Mouse (Mus musculus) gastrocnemius, postnatal 36 days (tissue): ENCODE measurements around the gene 1700022I11Rik. TPM values are rescaled to one million over a fixed set of nuclear protein-coding genes. Genes with fewer than 3 reads are reported as not detected.
"Not testable (repeated sequence)": the region's sequence is repeated elsewhere in the genome, so short reads cannot be mapped to it uniquely, and the experiment has no call there.

Source experiments
- DNase-seq, 2 experiments: peaks; one replicate each; pipeline ENCODE4 v3.0.0; 2022
- intact Hi-C: fragments of 180-260 bp; cut with DNase I; formaldehyde crosslinking; loops from one replicate; pipeline ENCODE4 v1.15.1; 2025
- total RNA-seq, 2 experiments: library from RNA; stranded (reverse); gene quantifications; 2 replicates each; pipeline ENCODE4 v1.2.3; 2021

The 1700022I11Rik gene
- total RNA-seq, 2 experiments from 2014 or later = not detected

DNA sequence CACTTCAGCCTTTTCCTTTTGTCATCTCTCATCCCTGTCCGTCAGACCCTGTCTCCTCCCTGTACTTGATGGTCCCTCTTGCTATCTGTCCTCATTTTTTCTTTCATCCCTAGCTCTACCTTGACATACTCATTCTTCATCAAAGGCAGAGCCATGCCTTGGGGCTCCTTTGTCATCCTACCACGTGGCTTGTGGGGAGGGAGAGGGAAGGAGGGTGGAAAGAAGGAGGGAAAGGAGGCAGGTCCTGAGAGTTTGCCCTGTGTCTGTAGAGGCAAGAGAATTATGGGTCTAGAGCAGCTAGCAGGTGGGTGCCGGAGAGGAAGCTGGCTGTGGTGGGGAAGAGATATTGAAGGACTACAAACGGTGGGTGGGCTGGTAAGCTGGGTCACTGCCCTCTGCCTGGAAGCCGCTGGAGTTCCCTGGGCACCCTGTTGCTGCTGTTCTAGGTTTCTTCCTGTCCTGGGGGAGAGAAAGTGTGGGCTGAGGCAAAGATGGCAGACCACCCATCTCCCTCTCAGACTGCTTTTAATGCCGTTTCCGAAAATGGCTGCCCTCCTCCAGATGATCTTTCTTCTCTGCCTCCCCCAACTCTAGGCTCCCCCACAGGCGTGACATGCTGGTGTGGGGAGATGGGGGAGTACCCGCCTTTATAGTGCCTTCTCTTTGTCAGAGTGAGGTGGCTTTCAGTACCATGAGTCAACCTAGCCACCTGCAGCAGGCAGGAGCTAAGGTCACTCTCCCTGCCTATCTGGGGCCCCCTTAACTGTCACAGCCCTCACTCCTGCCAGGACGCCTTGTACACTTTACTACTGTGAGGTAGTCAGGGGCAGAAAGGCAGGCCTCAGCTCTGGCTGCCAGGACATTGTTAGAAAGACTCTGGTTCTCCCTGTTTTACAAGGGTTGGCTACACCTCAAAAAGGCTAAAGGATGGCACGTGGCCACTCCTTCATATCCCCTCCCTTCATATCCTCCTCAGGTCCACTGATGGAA lies 17.9 kb upstream of the 1700022I11Rik start:
- intact Hi-C loops = no loop called here
- no peak for DNase-seq

- peak; percentile 69 to 73 for DNase-seq
- intact Hi-C loops = no loop called here
Observed at GRCm38 (mm10) chr4:42952563-42952962, 16.8 kb upstream of the 1700022I11Rik start.

- DNase-seq = peak; percentile 60 to 74
- intact Hi-C loops = no loop called here
Observed at GRCm38 (mm10) chr4:42953435-42954094, 15.8 kb upstream of the 1700022I11Rik start.

DNA sequence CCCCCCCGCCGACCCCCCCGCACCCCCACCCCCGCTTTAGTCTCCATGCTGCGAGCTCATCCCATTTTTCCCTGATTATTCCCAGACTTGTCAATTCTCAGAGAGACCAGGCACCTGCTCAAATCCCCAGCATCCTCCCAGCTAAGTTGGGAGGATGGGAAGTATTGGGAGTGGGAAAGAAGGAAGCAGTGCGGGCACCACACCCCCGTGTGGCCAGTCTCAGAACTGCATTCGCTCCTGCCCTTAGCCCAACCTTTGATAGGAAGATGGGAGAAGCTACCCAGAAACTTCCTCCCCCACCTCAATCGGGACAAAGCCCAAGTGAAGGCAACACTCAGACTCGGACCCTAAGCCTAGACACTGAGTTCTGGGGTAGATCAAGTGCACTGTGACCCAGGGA lies 15.1 kb upstream of the 1700022I11Rik start:
- peak; percentile 70 to 79 for DNase-seq
- intact Hi-C loops = no loop called here

- intact Hi-C loops = no loop called here
- no peak for DNase-seq
Observed at GRCm38 (mm10) chr4:42955200-42955599, 14.2 kb upstream of the 1700022I11Rik start.

DNA sequence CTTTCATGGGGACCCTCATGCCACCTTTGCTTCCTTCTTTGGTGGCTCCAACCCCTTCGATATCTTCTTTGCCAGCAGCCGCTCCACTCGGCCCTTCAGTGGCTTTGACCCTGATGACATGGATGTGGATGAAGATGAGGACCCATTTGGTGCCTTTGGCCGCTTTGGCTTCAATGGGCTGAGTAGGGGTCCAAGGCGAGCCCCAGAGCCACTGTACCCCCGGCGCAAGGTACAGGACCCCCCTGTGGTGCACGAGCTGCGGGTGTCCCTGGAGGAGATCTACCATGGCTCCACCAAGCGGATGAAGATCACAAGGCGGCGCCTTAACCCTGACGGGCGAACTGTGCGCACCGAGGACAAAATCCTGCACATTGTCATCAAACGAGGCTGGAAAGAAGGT lies 12.8 kb upstream of the 1700022I11Rik start:
- intact Hi-C loops = no loop called here
- no peak for DNase-seq

DNA sequence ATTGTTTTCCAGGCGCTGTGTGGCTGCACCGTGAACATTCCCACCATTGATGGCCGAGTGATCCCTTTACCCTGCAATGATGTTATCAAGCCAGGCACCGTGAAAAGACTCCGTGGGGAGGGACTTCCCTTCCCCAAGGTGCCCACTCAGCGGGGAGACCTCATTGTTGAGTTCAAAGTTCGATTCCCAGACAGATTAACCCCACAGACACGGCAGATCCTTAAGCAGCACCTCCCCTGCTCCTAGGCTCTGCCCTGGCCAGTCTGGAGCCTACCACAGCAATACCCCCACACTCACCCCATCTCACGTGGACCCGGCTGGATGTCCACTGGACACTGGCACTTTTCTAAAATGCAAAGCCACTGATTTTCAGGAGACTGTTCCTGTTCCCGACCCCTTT lies 12.1 kb upstream of the 1700022I11Rik start:
- no peak for DNase-seq

GRCm38 (mm10) chr4:42957979-42958378 lies 11.4 kb upstream of the 1700022I11Rik start:
- no peak for DNase-seq
- intact Hi-C loops = no loop called here

More for the DNA sequence above, 12.1 kb upstream of the 1700022I11Rik start:
- intact Hi-C loops = no loop called here

GRCm38 (mm10) chr4:42958942-42959341 lies 10.5 kb upstream of the 1700022I11Rik start:
- DNase-seq = no peak
- intact Hi-C loops = no loop called here

GRCm38 (mm10) chr4:42959382-42959781 lies 10.0 kb upstream of the 1700022I11Rik start:
- intact Hi-C loops = no loop called here
- no peak for DNase-seq

GRCm38 (mm10) chr4:42961592-42961991 lies 7.8 kb upstream of the 1700022I11Rik start:
- peak; percentile 35 to 51 for DNase-seq
- intact Hi-C loops = no loop called here

GRCm38 (mm10) chr4:42963480-42963879 lies 5.9 kb upstream of the 1700022I11Rik start:
- no peak for DNase-seq
- intact Hi-C loops = no loop called here

GRCm38 (mm10) chr4:42965039-42965719 lies 4.2 kb upstream of the 1700022I11Rik start:
- intact Hi-C loops = loop anchor here (1.0 kb wide), 1 partner anchor 87 kb away; no protein-coding TSS in a partner anchor
- no peak for DNase-seq

- no peak for DNase-seq
- intact Hi-C loops = no loop called here
Observed at GRCm38 (mm10) chr4:42972952-42973351, 3.5 kb downstream of the 1700022I11Rik start.

DNA sequence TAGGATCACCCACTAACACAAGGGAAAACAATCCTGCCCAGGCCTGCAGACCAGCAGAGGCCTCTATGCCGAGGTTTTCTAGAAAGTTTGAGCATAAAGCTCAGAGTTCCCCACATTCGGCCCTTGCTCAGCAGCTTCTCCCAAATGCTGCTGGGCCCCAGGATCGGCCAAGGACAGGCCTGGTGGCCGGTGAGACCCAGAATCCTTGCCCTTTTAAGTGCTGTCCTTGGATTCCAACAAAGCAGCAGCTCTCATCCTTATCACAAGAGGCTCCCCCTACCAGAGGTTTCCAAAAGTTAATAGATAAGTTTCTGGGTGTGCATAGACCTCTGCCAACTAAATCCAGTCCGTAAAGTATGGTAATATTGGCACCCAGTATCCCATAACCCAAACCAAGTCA lies 4.5 kb downstream of the 1700022I11Rik start:
- no peak for DNase-seq
- intact Hi-C loops = no loop called here

DNA sequence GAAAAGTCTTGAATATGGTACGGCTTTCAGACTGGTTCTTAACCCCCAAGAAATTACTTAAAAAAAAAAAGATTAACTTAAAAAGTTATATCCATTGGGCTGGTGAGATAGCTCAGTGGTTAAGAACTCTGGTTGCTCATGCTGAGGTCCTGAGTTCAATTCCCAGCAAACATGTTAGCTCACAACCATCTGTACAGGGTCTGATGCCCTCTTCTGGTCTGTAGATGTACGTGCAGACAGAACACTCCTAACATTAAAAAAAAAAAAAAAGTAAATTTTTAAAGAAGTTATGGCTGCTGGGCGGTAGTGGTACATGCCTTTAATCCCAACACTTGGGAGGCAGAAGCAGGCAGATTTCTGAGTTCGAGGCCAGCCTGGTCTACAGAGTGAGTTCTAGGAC lies 8.7 kb downstream of the 1700022I11Rik start:
- intact Hi-C loops = no loop called here
- no peak for DNase-seq

DNA sequence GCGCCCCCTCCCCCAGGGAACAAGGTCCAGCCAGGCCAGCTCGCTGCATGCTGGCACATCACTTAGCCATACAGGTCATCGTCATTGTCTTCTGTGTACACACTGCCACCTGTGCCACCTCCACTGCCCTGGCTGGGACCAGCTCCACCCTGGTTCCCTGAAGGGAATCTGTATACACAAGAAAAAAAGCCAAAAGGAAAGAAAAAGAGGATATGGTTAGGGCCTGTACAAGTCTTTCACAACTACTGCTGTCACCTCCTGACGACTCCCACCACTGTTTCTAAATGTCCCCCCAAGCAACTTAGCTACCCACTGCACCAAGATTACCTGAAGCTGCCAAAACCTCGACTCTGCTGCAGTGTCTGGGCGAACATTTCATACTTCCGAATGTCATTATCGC lies 11.1 kb downstream of the 1700022I11Rik start:
- intact Hi-C loops, DNase-seq: not testable (repeated sequence)

- intact Hi-C loops = no loop called here
- DNase-seq = no peak
Observed at GRCm38 (mm10) chr4:42988296-42988695, 18.9 kb downstream of the 1700022I11Rik start.

GRCm38 (mm10) chr4:42998022-42998421 lies 28.6 kb downstream of the 1700022I11Rik start:
- no peak for DNase-seq
- intact Hi-C loops = no loop called here

GRCm38 (mm10) chr4:42999451-43000140 lies 30.2 kb downstream of the 1700022I11Rik start:
- DNase-seq = peak; percentile 59 to 69
- intact Hi-C loops = no loop called here
